Mouse (Mus musculus) retina, adult 2 months (tissue): ENCODE measurements around the gene Erich6b.

Source experiments
- DNase-seq: peaks from one replicate; pipeline ENCODE4 v3.0.0-alpha.2; 2012; ENCODE audit warnings: low read depth, low spot score

Erich6b gene

GRCm38 (mm10) chr14:75706647-75707046 lies 64.6 kb downstream of the Erich6b start:
- no peak for DNase-seq

DNA sequence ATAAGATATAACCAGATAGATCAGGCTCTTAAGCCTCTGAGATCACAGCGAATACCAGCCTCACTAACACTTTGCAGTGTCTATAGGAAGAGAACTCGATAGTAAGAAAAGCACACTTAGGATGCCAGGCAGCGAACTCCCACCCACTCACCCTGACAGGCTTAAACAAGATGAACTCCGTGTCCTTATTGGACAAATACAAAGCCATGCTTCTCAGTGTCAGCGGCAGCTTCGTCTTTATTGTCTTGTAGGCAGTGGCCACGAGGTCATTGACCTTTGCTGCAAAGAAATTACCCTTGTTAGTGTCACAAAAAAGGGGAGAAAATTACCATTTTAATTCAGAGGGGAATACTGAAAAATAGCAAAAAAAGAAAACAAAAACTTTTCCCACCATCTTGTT lies 65.7 kb downstream of the Erich6b start:
- no peak for DNase-seq

GRCm38 (mm10) chr14:75708986-75709385 lies 66.9 kb downstream of the Erich6b start:
- DNase-seq: no peak

- no peak for DNase-seq
Observed at GRCm38 (mm10) chr14:75711731-75712130, 69.7 kb downstream of the Erich6b start.

GRCm38 (mm10) chr14:75712687-75713086 lies 70.6 kb downstream of the Erich6b start:
- DNase-seq: no peak

DNA sequence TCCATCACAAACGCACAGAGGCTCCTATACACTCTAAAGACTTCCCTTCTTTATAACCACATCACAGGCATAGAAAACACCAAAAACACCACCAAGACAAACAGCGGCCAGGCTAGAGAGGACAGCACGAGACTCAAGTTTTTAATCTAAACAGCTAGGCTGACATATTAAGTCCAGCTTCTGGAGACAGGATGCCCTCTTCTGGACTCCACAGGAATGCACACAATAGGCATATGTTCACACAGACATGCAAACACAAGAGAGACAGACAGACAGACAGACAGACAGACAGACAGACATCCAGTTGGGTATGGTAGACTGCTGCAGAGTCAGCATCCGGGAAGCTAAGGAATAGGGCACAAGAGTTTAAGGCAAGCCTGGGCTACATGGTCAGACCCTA lies 71.6 kb downstream of the Erich6b start:
- no peak for DNase-seq

DNA sequence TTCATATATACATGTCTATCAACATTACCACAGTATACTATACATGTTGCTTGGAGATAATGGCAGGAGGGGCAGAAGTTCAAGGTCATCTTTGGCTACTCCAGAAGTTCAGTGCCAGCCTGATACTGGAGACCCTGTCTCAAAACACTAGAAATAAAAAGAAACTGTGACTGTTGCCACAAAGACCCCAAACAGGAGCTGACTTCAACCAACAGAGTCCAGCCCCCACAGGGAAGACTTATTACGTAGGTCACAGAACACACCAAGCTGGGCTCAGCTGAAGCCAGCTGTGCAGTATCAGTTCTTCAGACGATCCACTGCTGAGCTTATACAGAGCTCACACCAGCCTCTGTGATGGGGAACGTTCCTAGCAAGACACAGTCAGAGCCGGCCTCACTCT lies 74.4 kb downstream of the Erich6b start:
- DNase-seq: no peak
